Mouse (Mus musculus): ENCODE data around the gene Ecm2. TPM values are rescaled to one million over a fixed set of nuclear protein-coding genes. Genes with fewer than 3 reads are reported as not detected.
A peak's percentile ranks its signal among the peaks of the same experiment; 100 is the strongest.

Ecm2 gene
- 0.52 and 0.63 TPM in 2 replicates for polyA plus RNA-seq (2016; fragmentation: Nextera tagmentation; extraction: Ambion mirVana)

DNA sequence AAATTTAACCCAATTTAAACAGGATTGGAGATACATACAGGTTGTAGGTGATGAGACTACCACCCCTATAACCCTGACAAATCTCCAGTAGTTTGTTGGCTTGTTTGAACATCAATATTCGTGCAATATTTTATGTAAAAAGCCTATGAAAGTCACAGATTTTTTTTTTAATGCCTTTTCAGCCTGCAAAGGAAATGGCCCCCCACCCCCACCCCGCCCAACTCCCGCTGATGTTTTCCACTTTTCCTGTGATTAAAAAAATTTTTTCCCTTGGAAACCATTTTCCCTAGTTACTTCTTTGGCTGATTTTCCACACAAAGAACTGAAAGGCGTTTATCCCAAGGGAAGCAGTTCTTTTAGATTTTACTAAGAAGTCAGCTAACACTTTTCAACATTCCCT lies at the start of gene Ecm2:
Gene Ecm2, plus strand, starts transcription at position 301 of the 400 bp plus-strand sequence.
- 54% methylated on average over 4 of the region's 4 CpGs for WGBS
- H3K27me3 ChIP-seq (ENCODE audit: insufficient read depth, poor library complexity, severe bottlenecking), result no peaks in the 10 kb centered on the region
- no peak for DNase-seq (ENCODE audit: low spot score)
- H3K27ac ChIP-seq, result no peak within 1 kb of the TSS
- H3K4me3 ChIP-seq, result no peak within 1 kb of the TSS
- H3K4me1 ChIP-seq (replicated peaks), result no peaks in the 10 kb centered on the region
- no peaks in the 10 kb centered on the region for H3K9me3 ChIP-seq
- no peaks in the 10 kb centered on the region for H3K36me3 ChIP-seq

DNA sequence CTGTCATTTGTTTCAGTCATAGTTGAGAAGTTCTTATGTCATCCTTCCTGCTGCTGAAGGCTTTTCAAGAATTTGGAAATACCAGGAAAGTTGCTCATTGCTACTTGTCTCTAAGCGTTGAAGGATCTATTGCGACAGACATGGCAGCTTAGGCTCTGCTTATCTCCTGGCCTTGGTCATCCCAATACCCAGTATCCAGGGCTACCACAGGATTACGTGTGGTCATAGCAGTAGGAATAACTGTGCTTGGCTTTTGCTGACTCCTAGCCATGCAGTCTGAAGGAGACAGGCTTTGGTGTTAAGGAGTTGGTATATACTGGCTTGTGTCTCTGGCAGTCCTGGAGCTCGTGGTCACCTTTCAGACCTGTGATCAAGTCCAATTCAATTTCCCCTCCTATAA lies 44.3 kb upstream of the Ecm2 start:
- WGBS, result 90% methylated on average over 4 of the region's 4 CpGs
- Histone ChIP-seq H3K4me1 (replicated peaks) (no peaks in the 10 kb centered on the region), H3K4me3 (no peak overlapping the region), H3K27me3 (ENCODE audit: insufficient read depth, poor library complexity, severe bottlenecking) (no peaks in the 10 kb centered on the region), H3K27ac (no peak overlapping the region), H3K9me3 (no peaks in the 10 kb centered on the region), H3K36me3 (peaks cover 71% of the 10 kb centered on the region)
- no peak for DNase-seq (ENCODE audit: low spot score)

DNA sequence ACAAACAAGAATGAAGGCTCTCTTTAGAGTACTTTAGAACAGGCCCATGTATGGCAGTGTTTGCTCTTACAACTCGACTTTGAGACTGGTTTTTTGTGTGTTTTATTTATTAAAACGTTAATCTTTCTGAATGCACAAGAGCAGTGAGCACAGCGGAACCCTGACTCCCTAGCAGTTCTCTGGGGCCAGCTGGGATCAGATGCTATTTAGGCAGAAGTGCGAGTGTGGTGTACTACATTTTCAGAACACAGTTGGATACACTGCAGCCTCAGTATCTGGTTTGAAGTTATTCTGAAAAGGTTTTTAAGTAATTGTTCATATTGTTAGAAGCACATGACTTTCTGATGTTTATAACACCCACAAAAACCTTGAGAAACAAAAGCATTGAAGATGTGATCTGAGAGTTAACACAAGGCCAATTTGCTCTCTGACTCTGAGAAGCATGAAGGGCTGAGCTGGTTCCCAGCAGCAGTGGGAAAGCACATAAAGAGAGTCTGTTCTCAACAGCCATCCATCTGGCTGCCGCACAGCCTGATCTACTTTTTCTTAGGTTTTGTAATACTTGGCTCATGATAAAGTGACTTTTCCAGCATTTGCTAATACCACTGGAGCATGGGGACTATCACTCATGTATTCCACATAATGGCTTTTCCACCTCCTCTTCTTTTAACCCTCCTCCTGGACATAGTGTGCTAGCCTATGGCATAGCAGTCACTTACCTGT lies 43.8 kb upstream of the Ecm2 start:
- no peaks in the 10 kb centered on the region for H3K27me3 ChIP-seq (ENCODE audit: insufficient read depth, poor library complexity, severe bottlenecking)
- H3K4me3 ChIP-seq, result no peak overlapping the region
- no peak for DNase-seq (ENCODE audit: low spot score)
- H3K4me1 ChIP-seq (replicated peaks), result no peaks in the 10 kb centered on the region
- H3K36me3 ChIP-seq, result peaks cover 77% of the 10 kb centered on the region
- no peak overlapping the region for H3K27ac ChIP-seq
- WGBS, result 88% methylated on average over 5 of the region's 5 CpGs
- H3K9me3 ChIP-seq, result no peaks in the 10 kb centered on the region

DNA sequence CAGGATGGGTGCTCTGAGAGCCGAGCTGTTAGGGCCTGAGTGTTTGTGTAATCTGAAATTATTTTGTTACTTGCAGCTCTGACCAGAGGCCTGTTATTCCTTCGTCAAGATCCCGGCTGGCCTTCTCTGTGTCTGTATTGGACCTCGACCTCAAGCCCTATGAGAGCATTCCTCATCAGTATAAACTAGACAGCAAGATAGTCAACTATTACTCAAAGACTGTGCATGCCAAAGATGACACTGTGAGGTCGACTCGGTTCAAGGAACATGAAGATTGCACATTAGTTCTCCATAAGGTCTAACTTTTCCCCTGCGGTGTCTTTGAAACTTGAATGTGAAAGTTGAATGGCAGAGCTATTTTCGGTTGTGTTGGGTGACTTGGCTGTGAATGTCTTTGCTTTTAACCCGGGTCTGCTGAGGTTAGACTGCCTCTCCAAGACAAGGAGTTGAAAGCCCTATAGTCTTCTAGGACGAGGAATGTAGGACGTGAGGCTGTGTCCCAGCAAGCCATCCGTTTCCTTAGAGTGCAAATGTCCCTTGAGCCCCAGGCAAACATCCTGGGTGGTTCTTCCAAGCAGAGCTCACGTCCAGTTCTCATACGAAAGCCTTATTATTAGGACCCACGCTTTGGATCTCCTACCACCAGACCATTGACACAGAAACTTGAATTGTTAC lies 43.0 kb upstream of the Ecm2 start:
- no peaks in the 10 kb centered on the region for H3K9me3 ChIP-seq
- no peak overlapping the region for H3K27ac ChIP-seq
- DNase-seq (ENCODE audit: low spot score), result no peak
- peaks cover 77% of the 10 kb centered on the region for H3K36me3 ChIP-seq
- H3K27me3 ChIP-seq (ENCODE audit: insufficient read depth, poor library complexity, severe bottlenecking), result no peaks in the 10 kb centered on the region
- no peaks in the 10 kb centered on the region for H3K4me1 ChIP-seq (replicated peaks)
- 70% methylated on average over 15 of the region's 15 CpGs for WGBS
- H3K4me3 ChIP-seq, result no peak overlapping the region

DNA sequence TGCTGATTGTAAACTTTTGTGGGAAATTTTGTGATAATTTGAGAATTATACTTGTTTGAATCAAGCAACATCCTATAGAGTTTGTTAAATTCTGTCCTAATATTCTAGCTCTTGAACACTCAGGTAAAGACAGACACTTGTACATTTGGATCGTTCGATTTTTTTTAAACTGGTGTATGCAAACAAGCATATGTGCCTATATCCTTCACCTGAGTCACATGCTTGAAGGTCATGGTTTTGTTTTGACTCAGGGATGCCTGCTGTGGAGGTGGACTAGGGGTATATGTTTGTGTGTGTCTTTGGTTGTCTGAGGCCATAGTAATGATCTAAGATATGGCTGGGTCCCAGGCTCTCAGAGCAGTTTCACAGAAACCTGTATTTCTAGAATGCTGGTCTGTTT lies 41.7 kb upstream of the Ecm2 start:
- Histone ChIP-seq H3K36me3 (peaks cover 66% of the 10 kb centered on the region), H3K27ac (no peak overlapping the region), H3K4me1 (replicated peaks) (0 out of 2 replicates have a peak, but pooled peaks cover 5% of the 10 kb centered on the region), H3K27me3 (ENCODE audit: insufficient read depth, poor library complexity, severe bottlenecking) (no peaks in the 10 kb centered on the region), H3K4me3 (no peak overlapping the region), H3K9me3 (no peaks in the 10 kb centered on the region)
- 97% methylated on average over 2 of the region's 2 CpGs for WGBS
- DNase-seq (ENCODE audit: low spot score), result no peak

DNA sequence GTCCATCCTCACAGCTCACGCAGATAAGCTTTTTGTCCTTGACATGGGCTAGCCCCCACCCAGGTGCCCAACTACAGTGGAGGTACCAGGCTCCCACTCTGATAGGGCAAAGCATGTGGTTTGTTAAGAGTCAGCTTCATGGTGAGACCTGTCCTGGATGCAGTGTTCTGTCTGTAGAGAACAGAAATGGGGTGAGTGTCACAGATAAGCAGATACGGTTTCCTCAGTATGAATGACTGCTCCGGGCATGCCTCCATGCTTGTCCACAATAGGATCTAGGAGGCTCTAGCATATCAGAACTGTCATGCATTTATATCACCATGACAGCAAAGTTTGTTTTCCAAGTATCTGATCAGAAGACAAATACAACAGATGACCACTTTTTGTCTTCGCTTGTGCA lies 38.7 kb upstream of the Ecm2 start:
- no peak for DNase-seq (ENCODE audit: low spot score)
- H3K4me1 ChIP-seq (replicated peaks), result 0 out of 2 replicates have a peak, but pooled peaks cover 5% of the 10 kb centered on the region
- no peaks in the 10 kb centered on the region for H3K27me3 ChIP-seq (ENCODE audit: insufficient read depth, poor library complexity, severe bottlenecking)
- H3K4me3 ChIP-seq, result no peak overlapping the region
- no peak overlapping the region for H3K27ac ChIP-seq
- H3K9me3 ChIP-seq, result no peaks in the 10 kb centered on the region
- peaks cover 48% of the 10 kb centered on the region for H3K36me3 ChIP-seq
- WGBS, result 98% methylated on average over 4 of the region's 4 CpGs

DNA sequence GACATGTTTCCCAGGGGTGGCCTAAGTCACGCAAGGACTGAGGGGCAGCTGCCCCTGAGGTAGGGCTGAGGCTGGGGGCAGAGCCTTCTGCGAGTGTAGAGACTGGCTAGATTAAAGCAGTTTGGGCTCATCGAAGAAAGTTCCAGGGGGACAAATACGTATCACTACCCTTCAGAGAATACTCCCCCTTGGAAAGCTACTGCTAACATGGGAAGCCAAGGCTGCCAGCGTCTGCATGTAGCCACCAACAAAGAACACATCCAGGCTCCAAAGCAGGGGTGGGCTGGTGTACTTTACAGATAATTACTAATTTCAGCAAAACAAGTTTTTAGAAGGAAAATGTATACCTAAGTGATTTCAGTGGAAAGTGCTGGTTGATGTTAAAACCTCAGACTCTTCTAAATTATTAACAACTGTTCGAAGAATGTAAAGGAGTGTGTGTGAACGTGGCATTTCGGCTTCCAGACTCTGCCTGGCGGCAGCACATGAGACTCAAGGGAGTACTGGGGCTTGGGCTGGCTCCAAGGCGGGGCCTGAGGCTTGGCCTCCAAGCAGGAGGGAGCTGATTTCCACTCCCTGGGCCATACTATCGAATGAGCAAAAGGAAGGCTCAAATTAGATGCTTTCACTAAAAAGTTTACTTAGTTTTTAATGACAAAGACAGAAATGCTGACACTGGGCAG lies 38.1 kb upstream of the Ecm2 start:
- Histone ChIP-seq H3K27ac (peak overlapping the region; percentile 23; the same call in 1 of the 2 replicates), H3K36me3 (peaks cover 44% of the 10 kb centered on the region), H3K27me3 (ENCODE audit: insufficient read depth, poor library complexity, severe bottlenecking) (no peaks in the 10 kb centered on the region), H3K4me3 (no peak overlapping the region), H3K4me1 (replicated peaks) (0 out of 2 replicates have a peak, but pooled peaks cover 5% of the 10 kb centered on the region), H3K9me3 (no peaks in the 10 kb centered on the region)
- DNase-seq (ENCODE audit: low spot score), result no peak
- WGBS, result 76% methylated on average over 11 of the region's 11 CpGs

DNA sequence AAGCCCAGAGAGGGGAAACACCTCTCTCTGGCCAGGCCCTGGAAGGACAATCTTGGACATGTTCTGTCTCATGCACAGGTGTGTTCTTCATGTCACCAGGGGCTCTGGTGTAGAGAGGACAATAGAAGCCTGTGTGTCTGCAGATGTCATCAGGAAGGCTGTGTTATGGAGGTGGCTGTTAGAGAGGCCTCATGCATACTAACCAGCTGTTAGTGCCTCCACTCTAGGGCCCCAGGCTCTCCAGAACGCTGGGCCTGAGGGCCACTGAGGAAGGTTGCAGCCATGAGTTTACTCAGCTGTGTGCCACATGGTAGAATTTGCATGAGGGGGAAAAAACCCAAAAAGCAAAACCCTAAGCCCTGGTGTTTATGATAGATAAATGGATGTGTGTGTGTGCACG lies 37.0 kb upstream of the Ecm2 start:
- 73% methylated on average over 2 of the region's 2 CpGs for WGBS
- peak; percentile 23 for DNase-seq (ENCODE audit: low spot score)
- no peaks in the 10 kb centered on the region for H3K27me3 ChIP-seq (ENCODE audit: insufficient read depth, poor library complexity, severe bottlenecking)
- no peaks in the 10 kb centered on the region for H3K9me3 ChIP-seq
- H3K27ac ChIP-seq, result no peak overlapping the region
- 0 out of 2 replicates have a peak, but pooled peaks cover 5% of the 10 kb centered on the region for H3K4me1 ChIP-seq (replicated peaks)
- no peak overlapping the region for H3K4me3 ChIP-seq
- peaks cover 34% of the 10 kb centered on the region for H3K36me3 ChIP-seq

DNA sequence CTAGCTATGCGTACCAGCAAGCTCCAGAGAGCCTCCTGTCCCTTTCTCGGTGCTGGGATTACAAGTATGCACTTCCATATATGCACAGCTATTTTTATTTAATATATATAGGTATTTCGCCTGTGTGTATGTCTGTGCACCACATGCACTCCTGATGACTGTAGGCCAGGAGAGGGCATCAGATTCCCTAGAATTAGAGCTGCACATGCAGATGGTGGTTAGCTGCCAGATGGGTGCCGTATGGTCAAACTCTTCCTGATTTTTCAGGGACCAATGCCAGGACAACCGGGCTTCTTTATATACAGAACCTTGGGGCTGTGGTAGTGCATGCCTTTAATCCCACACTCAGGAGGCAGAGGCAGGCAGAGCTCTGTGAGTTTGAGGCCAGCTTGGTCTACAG lies 35.6 kb upstream of the Ecm2 start:
- H3K27me3 ChIP-seq (ENCODE audit: insufficient read depth, poor library complexity, severe bottlenecking), result no peaks in the 10 kb centered on the region
- H3K9me3 ChIP-seq, result no peaks in the 10 kb centered on the region
- H3K4me1 ChIP-seq (replicated peaks), result 0 out of 2 replicates have a peak, but pooled peaks cover 5% of the 10 kb centered on the region
- no peak overlapping the region for H3K27ac ChIP-seq
- 93% methylated on average over 5 of the region's 5 CpGs for WGBS
- H3K36me3 ChIP-seq, result peaks cover 21% of the 10 kb centered on the region
- no peak overlapping the region for H3K4me3 ChIP-seq
- DNase-seq (ENCODE audit: low spot score), result no peak

DNA sequence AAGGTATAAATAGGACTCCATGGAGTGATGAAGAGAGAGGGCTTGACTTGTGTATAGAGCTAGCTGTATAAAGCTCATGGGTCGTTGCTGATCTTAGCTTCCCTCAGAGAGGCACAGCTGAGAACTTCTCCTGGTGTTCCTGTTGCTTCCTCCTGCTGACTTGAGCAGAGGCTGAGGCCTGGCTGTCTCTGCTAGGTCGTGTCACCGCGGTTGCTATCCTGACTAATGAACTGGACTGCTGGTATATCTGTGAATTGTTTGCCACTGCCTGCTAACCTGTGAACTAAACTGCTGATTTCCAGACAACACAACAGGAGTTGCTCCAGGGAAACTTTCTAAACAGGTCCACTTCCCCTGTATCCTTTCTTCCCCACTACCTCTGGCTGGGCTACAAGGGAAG lies 34.3 kb upstream of the Ecm2 start:
- H3K36me3 ChIP-seq, result peaks cover 8% of the 10 kb centered on the region
- 0 out of 2 replicates have a peak, but pooled peaks cover 5% of the 10 kb centered on the region for H3K4me1 ChIP-seq (replicated peaks)
- H3K9me3 ChIP-seq, result no peaks in the 10 kb centered on the region
- no peak for DNase-seq (ENCODE audit: low spot score)
- WGBS, result 94% methylated on average over 4 of the region's 4 CpGs
- H3K27ac ChIP-seq, result no peak overlapping the region
- no peaks in the 10 kb centered on the region for H3K27me3 ChIP-seq (ENCODE audit: insufficient read depth, poor library complexity, severe bottlenecking)
- no peak overlapping the region for H3K4me3 ChIP-seq

DNA sequence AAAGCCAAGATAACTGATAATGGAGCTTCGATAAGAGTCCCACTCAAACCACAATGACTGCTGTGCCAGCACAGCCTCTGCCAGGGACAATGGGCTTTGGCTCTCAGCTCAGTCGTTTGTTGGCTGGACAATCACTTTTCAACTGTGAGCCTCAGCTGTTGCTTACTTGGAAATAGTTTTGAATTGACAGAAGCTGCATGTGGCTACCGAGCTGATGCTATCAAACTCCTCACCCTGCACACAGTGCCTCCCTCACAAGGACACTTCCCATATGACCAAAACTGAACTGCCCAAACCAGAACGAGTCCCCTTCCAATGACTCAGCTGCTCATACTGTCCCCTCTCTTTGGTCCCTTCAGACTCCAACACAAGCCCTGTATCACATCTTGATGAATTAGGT lies 33.8 kb upstream of the Ecm2 start:
- Histone ChIP-seq H3K4me3 (no peak overlapping the region), H3K4me1 (replicated peaks) (0 out of 2 replicates have a peak, but pooled peaks cover 5% of the 10 kb centered on the region), H3K27me3 (ENCODE audit: insufficient read depth, poor library complexity, severe bottlenecking) (no peaks in the 10 kb centered on the region), H3K36me3 (0 out of 2 replicates have a peak, but pooled peaks cover 3% of the 10 kb centered on the region), H3K27ac (no peak overlapping the region), H3K9me3 (no peaks in the 10 kb centered on the region)
- 86% methylated on average over 4 of the region's 4 CpGs for WGBS
- DNase-seq (ENCODE audit: low spot score), result no peak

DNA sequence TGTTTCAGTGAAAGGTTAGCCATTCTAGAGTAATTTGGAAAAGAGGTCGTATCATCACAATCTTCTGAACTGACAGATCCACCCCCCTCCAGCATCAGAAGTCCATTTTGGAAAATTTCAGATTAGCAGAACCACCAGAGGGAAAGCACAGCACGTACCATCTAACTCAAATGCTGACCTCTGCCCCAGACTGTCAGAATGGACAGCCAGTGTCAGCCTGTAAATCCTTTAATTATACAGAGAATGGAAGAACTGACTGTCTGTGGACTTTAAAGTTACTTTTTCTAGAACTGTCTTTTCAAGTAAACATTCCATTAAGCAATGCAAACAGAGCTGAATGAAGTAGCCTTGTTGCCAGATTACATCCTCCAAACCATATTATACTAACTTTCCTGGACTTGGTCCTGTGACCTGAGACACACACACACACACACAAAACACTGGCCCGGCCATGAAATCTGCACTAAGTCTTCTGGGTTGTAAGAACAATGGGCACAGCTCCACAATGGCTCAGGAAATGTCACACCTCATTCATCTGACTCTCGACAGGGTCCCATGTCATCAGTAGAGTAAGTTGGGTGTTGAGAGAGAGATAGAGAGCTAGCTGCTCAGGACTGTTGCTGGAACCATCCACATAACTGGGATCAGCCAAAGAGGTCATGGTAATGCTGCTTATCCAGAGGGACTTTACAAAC lies 32.5 kb upstream of the Ecm2 start:
- H3K4me1 ChIP-seq (replicated peaks), result 0 out of 2 replicates have a peak, but pooled peaks cover 5% of the 10 kb centered on the region
- H3K27ac ChIP-seq, result no peak overlapping the region
- DNase-seq (ENCODE audit: low spot score), result no peak
- H3K27me3 ChIP-seq (ENCODE audit: insufficient read depth, poor library complexity, severe bottlenecking), result no peaks in the 10 kb centered on the region
- 63% methylated on average over 4 of the region's 4 CpGs for WGBS
- H3K4me3 ChIP-seq, result no peak overlapping the region
- H3K9me3 ChIP-seq, result no peaks in the 10 kb centered on the region
- H3K36me3 ChIP-seq, result 0 out of 2 replicates have a peak, but pooled peaks cover 3% of the 10 kb centered on the region

All from hindbrain, embryonic 10.5 days (tissue).